Mouse (Mus musculus): ENCODE data around the gene Gpr161. TPM values are rescaled to one million over a fixed set of nuclear protein-coding genes. Genes with fewer than 3 reads are reported as not detected.
"Not testable (repeated sequence)": the region's sequence is repeated elsewhere in the genome, so short reads cannot be mapped to it uniquely, and the experiment has no call there.

Gpr161 gene
- polyA plus RNA-seq, 1 experiment, result 1.3 TPM

- H3K27ac ChIP-seq (ENCODE audit: control insufficient read depth, insufficient read depth, low read length), result no peak overlapping the region
Measured at GRCm38 (mm10) chr1:165321891-165322290, 26.3 kb downstream of the Gpr161 start.

GRCm38 (mm10) chr1:165322934-165323333 lies 27.3 kb downstream of the Gpr161 start:
- DNase-seq, result no peak
- TF ChIP-seq POLR2A (IDR thresholded peaks at IDR 0.05; ENCODE audit: control insufficient read depth, extremely low read depth, insufficient read depth, low read length, poor library complexity), result no peak
- TF ChIP-seq CTCF (IDR thresholded peaks at IDR 0.05; ENCODE audit: borderline replicate concordance, control insufficient read depth, extremely low read depth, insufficient read depth, low read length, poor library complexity), result no peak
- H3K27me3 ChIP-seq (ENCODE audit: control insufficient read depth, insufficient read depth, low read length), result no peaks in the 10 kb centered on the region
- H3K36me3 ChIP-seq (ENCODE audit: control insufficient read depth, insufficient read depth, low read length), result no peaks in the 10 kb centered on the region
- WGBS, result 34% methylated on average over 7 of the region's 7 CpGs
- no peak overlapping the region for H3K4me3 ChIP-seq (ENCODE audit: control insufficient read depth, insufficient read depth, low read length)
- H3K4me1 ChIP-seq (replicated peaks; ENCODE audit: control insufficient read depth, insufficient read depth, low read length), result no peaks in the 10 kb centered on the region
- H3K27ac ChIP-seq (ENCODE audit: control insufficient read depth, insufficient read depth, low read length), result no peak overlapping the region

More at GRCm38 (mm10) chr1:165321891-165322290, 26.3 kb downstream of the Gpr161 start:
- 94% methylated on average over 7 of the region's 7 CpGs for WGBS
- DNase-seq, result no peak
- Histone ChIP-seq H3K27me3 (ENCODE audit: control insufficient read depth, insufficient read depth, low read length) (no peaks in the 10 kb centered on the region), H3K36me3 (ENCODE audit: control insufficient read depth, insufficient read depth, low read length) (no peaks in the 10 kb centered on the region), H3K4me3 (ENCODE audit: control insufficient read depth, insufficient read depth, low read length) (no peak overlapping the region), H3K4me1 (replicated peaks; ENCODE audit: control insufficient read depth, insufficient read depth, low read length) (no peaks in the 10 kb centered on the region)
- TF ChIP-seq POLR2A (IDR thresholded peaks at IDR 0.05; ENCODE audit: control insufficient read depth, extremely low read depth, insufficient read depth, low read length, poor library complexity) (no peak), CTCF (IDR thresholded peaks at IDR 0.05; ENCODE audit: borderline replicate concordance, control insufficient read depth, extremely low read depth, insufficient read depth, low read length, poor library complexity) (no peak)

GRCm38 (mm10) chr1:165327370-165327769 lies 31.8 kb downstream of the Gpr161 start:
- H3K36me3 ChIP-seq (ENCODE audit: control insufficient read depth, insufficient read depth, low read length), result no peaks in the 10 kb centered on the region
- no peak overlapping the region for H3K4me3 ChIP-seq (ENCODE audit: control insufficient read depth, insufficient read depth, low read length)
- H3K4me1 ChIP-seq (replicated peaks; ENCODE audit: control insufficient read depth, insufficient read depth, low read length), result no peaks in the 10 kb centered on the region
- WGBS, result 98% methylated on average over 2 of the region's 2 CpGs
- H3K27ac ChIP-seq (ENCODE audit: control insufficient read depth, insufficient read depth, low read length), result no peak overlapping the region
- no peak for TF ChIP-seq POLR2A (IDR thresholded peaks at IDR 0.05; ENCODE audit: control insufficient read depth, extremely low read depth, insufficient read depth, low read length, poor library complexity)
- no peak for TF ChIP-seq CTCF (IDR thresholded peaks at IDR 0.05; ENCODE audit: borderline replicate concordance, control insufficient read depth, extremely low read depth, insufficient read depth, low read length, poor library complexity)
- no peak for DNase-seq
- no peaks in the 10 kb centered on the region for H3K27me3 ChIP-seq (ENCODE audit: control insufficient read depth, insufficient read depth, low read length)

- TF ChIP-seq POLR2A (IDR thresholded peaks at IDR 0.05; ENCODE audit: control insufficient read depth, extremely low read depth, insufficient read depth, low read length, poor library complexity), result no peak
- TF ChIP-seq CTCF (IDR thresholded peaks at IDR 0.05; ENCODE audit: borderline replicate concordance, control insufficient read depth, extremely low read depth, insufficient read depth, low read length, poor library complexity), result no peak
- H3K27ac ChIP-seq (ENCODE audit: control insufficient read depth, insufficient read depth, low read length), result no peak overlapping the region
- 98% methylated on average over 5 of the region's 5 CpGs for WGBS
- no peaks in the 10 kb centered on the region for H3K36me3 ChIP-seq (ENCODE audit: control insufficient read depth, insufficient read depth, low read length)
- DNase-seq, result no peak
- no peaks in the 10 kb centered on the region for H3K27me3 ChIP-seq (ENCODE audit: control insufficient read depth, insufficient read depth, low read length)
- no peaks in the 10 kb centered on the region for H3K4me1 ChIP-seq (replicated peaks; ENCODE audit: control insufficient read depth, insufficient read depth, low read length)
- no peak overlapping the region for H3K4me3 ChIP-seq (ENCODE audit: control insufficient read depth, insufficient read depth, low read length)
Measured at GRCm38 (mm10) chr1:165327831-165328230, 32.2 kb downstream of the Gpr161 start.

GRCm38 (mm10) chr1:165328384-165329289 lies 33.0 kb downstream of the Gpr161 start:
- not testable (repeated sequence) for H3K36me3 ChIP-seq (ENCODE audit: control insufficient read depth, insufficient read depth, low read length); H3K4me3 ChIP-seq (ENCODE audit: control insufficient read depth, insufficient read depth, low read length); DNase-seq; H3K4me1 ChIP-seq (replicated peaks; ENCODE audit: control insufficient read depth, insufficient read depth, low read length); H3K27ac ChIP-seq (ENCODE audit: control insufficient read depth, insufficient read depth, low read length); H3K27me3 ChIP-seq (ENCODE audit: control insufficient read depth, insufficient read depth, low read length)
- WGBS, result 96% methylated on average over 17 of the region's 17 CpGs

- DNase-seq, result no peak
- no peaks in the 10 kb centered on the region for H3K4me1 ChIP-seq (replicated peaks; ENCODE audit: control insufficient read depth, insufficient read depth, low read length)
- TF ChIP-seq POLR2A (IDR thresholded peaks at IDR 0.05; ENCODE audit: control insufficient read depth, extremely low read depth, insufficient read depth, low read length, poor library complexity), result no peak
- no peak for TF ChIP-seq CTCF (IDR thresholded peaks at IDR 0.05; ENCODE audit: borderline replicate concordance, control insufficient read depth, extremely low read depth, insufficient read depth, low read length, poor library complexity)
- no peaks in the 10 kb centered on the region for H3K36me3 ChIP-seq (ENCODE audit: control insufficient read depth, insufficient read depth, low read length)
- no peaks in the 10 kb centered on the region for H3K27me3 ChIP-seq (ENCODE audit: control insufficient read depth, insufficient read depth, low read length)
- no peak overlapping the region for H3K27ac ChIP-seq (ENCODE audit: control insufficient read depth, insufficient read depth, low read length)
- no peak overlapping the region for H3K4me3 ChIP-seq (ENCODE audit: control insufficient read depth, insufficient read depth, low read length)
Measured at GRCm38 (mm10) chr1:165330859-165331258, 35.3 kb downstream of the Gpr161 start.

GRCm38 (mm10) chr1:165332797-165333196 lies 37.2 kb downstream of the Gpr161 start:
- H3K27me3 ChIP-seq (ENCODE audit: control insufficient read depth, insufficient read depth, low read length), result no peaks in the 10 kb centered on the region
- TF ChIP-seq CTCF (IDR thresholded peaks at IDR 0.05; ENCODE audit: borderline replicate concordance, control insufficient read depth, extremely low read depth, insufficient read depth, low read length, poor library complexity), result no peak
- TF ChIP-seq POLR2A (IDR thresholded peaks at IDR 0.05; ENCODE audit: control insufficient read depth, extremely low read depth, insufficient read depth, low read length, poor library complexity), result no peak
- H3K4me1 ChIP-seq (replicated peaks; ENCODE audit: control insufficient read depth, insufficient read depth, low read length), result no peaks in the 10 kb centered on the region
- H3K4me3 ChIP-seq (ENCODE audit: control insufficient read depth, insufficient read depth, low read length), result no peak overlapping the region
- H3K27ac ChIP-seq (ENCODE audit: control insufficient read depth, insufficient read depth, low read length), result no peak overlapping the region
- H3K36me3 ChIP-seq (ENCODE audit: control insufficient read depth, insufficient read depth, low read length), result no peaks in the 10 kb centered on the region
- DNase-seq, result no peak
- 78% methylated on average over 3 of the region's 3 CpGs for WGBS
